Mouse (Mus musculus): ENCODE measurements at regions not wholly inside any gene's neighbourhood (a gene's known extent, or its start where the extent isn't known, plus 50 kb on each side); places are given as distances from the start of the nearest gene placed in this dataset.

GRCm38 (mm10) chr13:118603474-118603873 is 66.1 kb upstream of the Fgf10 start:
- DNase-seq (ENCODE audit: low spot score in 2 of 2), result no peak

- DNase-seq (ENCODE audit: low spot score in 2 of 2), result peak in 1 of 2 experiments; percentile 6
These were observed 72.7 kb upstream of the Fgf10 start for GRCm38 (mm10) chr13:118596856-118597255.

- no peak for DNase-seq (ENCODE audit: low spot score in 2 of 2)
These were observed 73.3 kb upstream of the Fgf10 start for GRCm38 (mm10) chr13:118596218-118596795.

- DNase-seq (ENCODE audit: low spot score in 2 of 2), result no peak
These were observed 77.5 kb upstream of the Fgf10 start for GRCm38 (mm10) chr13:118592074-118592473.

GRCm38 (mm10) chr13:118572555-118572954 is 97.0 kb upstream of the Fgf10 start:
- no peak for DNase-seq (ENCODE audit: low spot score in 2 of 2)

- no peak for DNase-seq (ENCODE audit: low spot score in 2 of 2)
These were observed 104.3 kb upstream of the Fgf10 start for GRCm38 (mm10) chr13:118565219-118565833.

- no peak for DNase-seq (ENCODE audit: low spot score in 2 of 2)
These were observed 110.6 kb upstream of the Fgf10 start for GRCm38 (mm10) chr13:118558966-118559365.

GRCm38 (mm10) chr13:118552029-118552428 is 117.6 kb upstream of the Fgf10 start:
- no peak for DNase-seq (ENCODE audit: low spot score in 2 of 2)

GRCm38 (mm10) chr13:118538742-118539141 is 130.8 kb upstream of the Fgf10 start:
- DNase-seq (ENCODE audit: low spot score in 2 of 2), result no peak

- DNase-seq (ENCODE audit: low spot score in 2 of 2), result no peak
These were observed 126.9 kb upstream of the Mrps30 start for GRCm38 (mm10) chr13:118513961-118514360.

- DNase-seq (ENCODE audit: low spot score in 2 of 2), result no peak
These were observed 119.1 kb upstream of the Mrps30 start for GRCm38 (mm10) chr13:118506136-118506535.

- no peak for DNase-seq (ENCODE audit: low spot score in 2 of 2)
These were observed 103.6 kb upstream of the Mrps30 start for GRCm38 (mm10) chr13:118490610-118491009.

GRCm38 (mm10) chr13:118483031-118483430 is 96.0 kb upstream of the Mrps30 start:
- DNase-seq (ENCODE audit: low spot score in 2 of 2), result no peak

- no peak for DNase-seq (ENCODE audit: low spot score in 2 of 2)
These were observed 93.2 kb upstream of the Mrps30 start for GRCm38 (mm10) chr13:118480237-118480636.

GRCm38 (mm10) chr13:118478487-118478886 is 91.4 kb upstream of the Mrps30 start:
- DNase-seq (ENCODE audit: low spot score in 2 of 2), result no peak

- no peak for DNase-seq (ENCODE audit: low spot score in 2 of 2)
These were observed 85.5 kb upstream of the Mrps30 start for GRCm38 (mm10) chr13:118472578-118472977.

GRCm38 (mm10) chr13:118459672-118460384 is 72.8 kb upstream of the Mrps30 start:
- DNase-seq (ENCODE audit: low spot score in 2 of 2), result no peak

- DNase-seq (ENCODE audit: low spot score in 2 of 2), result no peak
These were observed 62.1 kb upstream of the Mrps30 start for GRCm38 (mm10) chr13:118448977-118449705.

GRCm38 (mm10) chr13:118441322-118442064 is 54.4 kb upstream of the Mrps30 start:
- DNase-seq (ENCODE audit: low spot score in 2 of 2), result no peak

Data from frontal cortex, postnatal 36 days (tissue).